Comparison of ENCODE assay signal across 26 mouse cellular contexts in genomic region chr5:115861991-115862390, GRCm38 (mm10).
"Had no signal": no experiment of that assay in that cellular context is flagged by ENCODE, and none has a peak within 500 bp of the region (broad histone marks: within the 10 kb centered on the region; RNA-seq: fewer than 3 reads in every experiment).

No protein-coding gene starts in this region.

- H3K36me3 ChIP-seq: hindbrain, embryonic 13.5 days; hindbrain, embryonic 15.5 days had no signal

- H3K4me3 ChIP-seq: gastrocnemius, adult 2 months; heart, adult 2 months; heart, embryonic 13.5 days; heart, embryonic 15.5 days; hindbrain, embryonic 13.5 days; hindbrain, embryonic 15.5 days; kidney, embryonic 15.5 days; limb, embryonic 13.5 days; limb, embryonic 15.5 days had no signal

- H3K4me2 ChIP-seq: heart, embryonic 11.5 days; heart, embryonic 13.5 days; heart, embryonic 15.5 days; hindbrain, embryonic 13.5 days; hindbrain, embryonic 15.5 days; kidney, embryonic 15.5 days; limb, embryonic 13.5 days; limb, embryonic 15.5 days had no signal

- H3K9me3 ChIP-seq: heart, embryonic 15.5 days; hindbrain, embryonic 13.5 days; hindbrain, embryonic 15.5 days; kidney, embryonic 15.5 days; limb, embryonic 13.5 days; limb, embryonic 15.5 days had no signal

- DNase-seq: gastrocnemius, adult 2 months; gastrocnemius, postnatal 10 days; gastrocnemius, postnatal 36 days; heart, adult 11 months; heart, adult 2 months; heart, postnatal 14 days; heart, postnatal 36 days; kidney, adult 11 months; kidney, adult 2 months; kidney, adult 9 months; kidney, postnatal 14 days; kidney, postnatal 36 days; layer of hippocampus, adult 9-11 months; layer of hippocampus, postnatal 36 days; left cerebral cortex, postnatal 4 days had no signal

- ATAC-seq: hindbrain, postnatal 0 days; intestine, embryonic 16.5 days had no signal

- H3K27me3 ChIP-seq: heart, embryonic 13.5 days; heart, embryonic 15.5 days; hindbrain, embryonic 13.5 days; hindbrain, embryonic 15.5 days; kidney, embryonic 15.5 days; limb, embryonic 13.5 days; limb, embryonic 15.5 days had no signal

- H3K9ac ChIP-seq: heart, embryonic 13.5 days; heart, embryonic 15.5 days; hindbrain, embryonic 13.5 days; hindbrain, embryonic 15.5 days; kidney, embryonic 15.5 days; limb, embryonic 13.5 days; limb, embryonic 15.5 days had no signal

- H3K27ac ChIP-seq: gastrocnemius, adult 2 months; heart, adult 2 months; heart, embryonic 13.5 days; heart, embryonic 15.5 days; hindbrain, embryonic 13.5 days; hindbrain, postnatal 0 days; kidney, embryonic 15.5 days; kidney, postnatal 0 days; limb, embryonic 13.5 days; limb, embryonic 15.5 days had no signal

- H3K4me1 ChIP-seq: limb, embryonic 13.5 days; limb, embryonic 15.5 days had no signal
